Mouse (Mus musculus) hematopoietic stem cell, adult 5-6 weeks (primary cell): ENCODE results near the gene Olfr655. TPM values are rescaled to one million over a fixed set of nuclear protein-coding genes. Genes with fewer than 3 reads are reported as not detected.
A peak's percentile ranks its signal among the peaks of the same experiment; 100 is the strongest.

Experiments used
- ATAC-seq, 2 experiments: fragments of 125-278 bp in 1 of 2; replicated peaks in 1 of 2; 2 replicates each; pipeline ENCODE4 v1.8.0; 2016 to 2017; ENCODE audit warnings: inconsistent platforms in 2 of 2, mild to moderate bottlenecking in 2 of 2, moderate number of reproducible peaks in 2 of 2, low read depth in 1 of 2, moderate TSS enrichment in 1 of 2; ENCODE audit not compliant: low FRiP score in 2 of 2, poor library complexity in 2 of 2, severe bottlenecking in 2 of 2, insufficient read depth in 1 of 2, low TSS enrichment in 1 of 2
- total RNA-seq: library from RNA; stranded (forward); fragments of 172-1452, 232-1000 nt; gene quantifications from 2 replicates; pipeline ENCODE4 v1.2.3, GENCODE M21; 2017

Gene Olfr655
- not detected in 2 replicates for total RNA-seq

- ATAC-seq = no peak
Observed at GRCm38 (mm10) chr7:104601679-104602078, at the start of gene Olfr655. Gene Olfr655 (minus strand): TSS chr7:104601779.

- ATAC-seq = peak; percentile 100
Observed at GRCm38 (mm10) chr7:104646841-104647482, 45.4 kb upstream of the Olfr655 start, which contains the start of gene Olfr658. Gene Olfr658 (minus strand): TSS chr7:104647305.

- ATAC-seq = no peak
Observed at GRCm38 (mm10) chr7:104624494-104624893, 22.9 kb upstream of the Olfr655 start, which contains the start of gene Olfr657. Gene Olfr657 (plus strand): TSS chr7:104624794.

- ATAC-seq = no peak
Observed at GRCm38 (mm10) chr7:104613655-104614054, 12.1 kb upstream of the Olfr655 start, which contains the start of gene Olfr656. Gene Olfr656 (plus strand): TSS chr7:104613955.

- no peak for ATAC-seq
Observed at GRCm38 (mm10) chr7:104604727-104605126, 3.1 kb upstream of the Olfr655 start.

- peak; percentile 56 to 74; a peak in 3 of 4 replicates for ATAC-seq
Observed at GRCm38 (mm10) chr7:104603173-104603572, 1.6 kb upstream of the Olfr655 start.

- no peak for ATAC-seq
Observed at GRCm38 (mm10) chr7:104588274-104588673, 13.3 kb downstream of the Olfr655 start.

GRCm38 (mm10) chr7:104586725-104587124, 14.9 kb downstream of the Olfr655 start, which contains the start of gene Olfr654:
Gene Olfr654 (plus strand): TSS chr7:104587025.
- no peak for ATAC-seq

- no peak for ATAC-seq
Observed at GRCm38 (mm10) chr7:104581429-104581828, 20.1 kb downstream of the Olfr655 start.

- no peak for ATAC-seq
Observed at GRCm38 (mm10) chr7:104580846-104581245, 20.7 kb downstream of the Olfr655 start.

- no peak for ATAC-seq
Observed at GRCm38 (mm10) chr7:104577014-104577413, 24.6 kb downstream of the Olfr655 start, which contains the start of gene Olfr653. Gene Olfr653 (plus strand): TSS chr7:104577314.

GRCm38 (mm10) chr7:104560601-104561000, 41.0 kb downstream of the Olfr655 start, which contains the start of gene Olfr652:
Gene Olfr652 (plus strand): TSS chr7:104560901.
- no peak for ATAC-seq

GRCm38 (mm10) chr7:104552700-104553099, 48.9 kb downstream of the Olfr655 start:
- ATAC-seq = no peak

GRCm38 (mm10) chr7:104549833-104550232, 51.7 kb downstream of the Olfr655 start, which contains the start of gene Olfr651:
Gene Olfr651 (plus strand): TSS chr7:104550133.
- no peak for ATAC-seq

Other genes with a start within 250 kb of the Olfr655 start
- 48.6 and 57.0 TPM in 2 replicates for gene Trim12c, start 248.4 kb downstream of the Olfr655 start, total RNA-seq
- 9.2 and 19.9 TPM in 2 replicates for gene Trim30b, start 231.9 kb downstream of the Olfr655 start, total RNA-seq
- 2.8 and 5.3 TPM in 2 replicates for gene Trim30c, start 200.9 kb downstream of the Olfr655 start, total RNA-seq
- 57.1 and 71.2 TPM in 2 replicates for gene Trim30a, start 136.6 kb downstream of the Olfr655 start, total RNA-seq
- gene Trim30d, start 93.9 kb downstream of the Olfr655 start, total RNA-seq = 30.3 and 43.8 TPM in 2 replicates
- gene Olfr651, start 51.6 kb downstream of the Olfr655 start, total RNA-seq = not detected in 2 replicates
- gene Olfr652, start 40.9 kb downstream of the Olfr655 start, total RNA-seq = not detected in 2 replicates
- not detected in 2 replicates for gene Olfr653, start 24.5 kb downstream of the Olfr655 start, total RNA-seq
- not detected in 2 replicates for gene Olfr654, start 14.8 kb downstream of the Olfr655 start, total RNA-seq
- gene Olfr656, start 12.2 kb upstream of the Olfr655 start, total RNA-seq = not detected in 2 replicates
- gene Olfr657, start 23.0 kb upstream of the Olfr655 start, total RNA-seq = not detected in 2 replicates
- gene Olfr658, start 45.5 kb upstream of the Olfr655 start, total RNA-seq = 0.45 and 0.81 TPM in 2 replicates
- gene Olfr659, start 65.0 kb upstream of the Olfr655 start, total RNA-seq = not detected in 2 replicates
- not detected in 2 replicates for gene Olfr661, start 84.7 kb upstream of the Olfr655 start, total RNA-seq
- gene Usp17le, start 175.7 kb upstream of the Olfr655 start, total RNA-seq = not detected in 2 replicates
- not detected in 2 replicates for gene Usp17lb, start 240.8 kb upstream of the Olfr655 start, total RNA-seq